Mouse (Mus musculus) macrophage (primary cell): Measurements from ENCODE around the gene Rbm26. TPM values are rescaled to one million over a fixed set of nuclear protein-coding genes. Genes with fewer than 3 reads are reported as not detected.
A peak's percentile ranks its signal among the peaks of the same experiment; 100 is the strongest.

ENCODE experiments used
- H3K27ac ChIP-seq: fragments of 350-480 bp; formaldehyde crosslinking; 2 replicates; pipeline ENCODE4 v1.9.0; 2021
- H3K36me3 ChIP-seq: fragments of 350-480 bp; formaldehyde crosslinking; 2 replicates; pipeline ENCODE4 v1.9.0; 2021; ENCODE audit errors: inconsistent target
- H3K4me3 ChIP-seq: fragments of 350-480 bp; formaldehyde crosslinking; 2 replicates; pipeline ENCODE4 v1.9.0; 2021; ENCODE audit errors: inconsistent target
- H3K79me2 ChIP-seq: fragments of 350-480 bp; formaldehyde crosslinking; 2 replicates; pipeline ENCODE4 v1.9.0; 2021; ENCODE audit errors: inconsistent target
- WGBS: methylation state at CpG from one replicate; pipeline ENCODE4 v1.1.7; 2026; ENCODE audit warnings: inconsistent platforms; ENCODE audit not compliant: missing documents; 5-methylcytosine and 5-hydroxymethylcytosine counted together
- polyA plus RNA-seq: library from polyadenylated mRNA; stranded (reverse); fragments of 250-400 nt; gene quantifications from 3 replicates; pipeline ENCODE4 v1.2.4, GENCODE M21; 2018; ENCODE audit warnings: inconsistent platforms
- total RNA-seq, 78 experiments: library from RNA; depleted of rRNA; stranded (reverse); fragments of 250-400 nt; gene quantifications; 1 replicate in 9 of 78; 2 replicates in 24 of 78; 3 replicates in 43 of 78; 4 replicates in 2 of 78; pipeline ENCODE4 v1.2.4; 2018; ENCODE audit warnings: inconsistent platforms in 56 of 78

The Rbm26 gene
- 100 to 1,000 TPM; 131 to 287 (median 212) TPM for total RNA-seq (2018; cell fraction: chromatin; rRNA removed)
- 10 to 100 TPM; 16.6 to 29.7 (median 21.4) TPM for total RNA-seq (2018; cell fraction: cytosol; rRNA removed)
- total RNA-seq (2018; cell fraction: nucleus; rRNA removed) = 100 to 1,000 TPM in 22 of 26 experiments, 10 to 100 TPM in 4; 79.1 to 234 (median 142) TPM
- polyA plus RNA-seq = 19.9 to 27.6 TPM (median 21.9 TPM) in 3 replicates

- Histone ChIP-seq H3K79me2 (peaks cover 44% of the 10 kb centered on the region), H3K4me3 (peak within 1 kb of the TSS; percentile 80), H3K36me3 (no peaks in the 10 kb centered on the region), H3K27ac (peak within 1 kb of the TSS; percentile 59)
- WGBS = under 1% methylated on average over 28 of the region's 28 CpGs
These were observed at the start of gene Rbm26 for GRCm38 (mm10) chr14:105177238-105177693. Gene Rbm26, minus strand, starts transcription at chr14:105177327.

- Histone ChIP-seq H3K27ac (no peak overlapping the region), H3K79me2 (no peaks in the 10 kb centered on the region), H3K4me3 (no peak overlapping the region), H3K36me3 (no peaks in the 10 kb centered on the region)
- WGBS = 93% methylated on average over 4 of the region's 4 CpGs
These were observed 48.7 kb upstream of the Rbm26 start for GRCm38 (mm10) chr14:105225790-105226189.

DNA sequence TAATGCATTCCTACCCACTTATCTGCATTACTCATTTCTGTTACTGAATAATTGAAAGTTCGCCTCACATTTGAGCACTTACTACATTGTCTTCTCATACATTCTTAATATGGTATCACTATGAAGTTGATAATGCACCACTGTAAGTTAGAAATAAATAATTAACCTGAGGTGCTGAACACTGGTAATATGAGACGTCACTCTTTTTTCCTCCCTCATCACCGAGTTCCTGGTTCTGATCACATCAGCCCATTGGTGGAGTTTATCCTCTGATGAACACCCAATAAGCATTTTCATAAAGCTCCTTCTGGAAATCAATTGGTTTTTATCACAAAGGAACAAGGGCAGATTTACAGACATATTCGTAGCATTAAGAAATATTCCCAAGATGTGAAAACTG lies 45.1 kb upstream of the Rbm26 start:
- Histone ChIP-seq H3K36me3 (no peaks in the 10 kb centered on the region), H3K4me3 (no peak overlapping the region), H3K27ac (no peak overlapping the region), H3K79me2 (no peaks in the 10 kb centered on the region)
- 98% methylated on average over 4 of the region's 4 CpGs for WGBS

DNA sequence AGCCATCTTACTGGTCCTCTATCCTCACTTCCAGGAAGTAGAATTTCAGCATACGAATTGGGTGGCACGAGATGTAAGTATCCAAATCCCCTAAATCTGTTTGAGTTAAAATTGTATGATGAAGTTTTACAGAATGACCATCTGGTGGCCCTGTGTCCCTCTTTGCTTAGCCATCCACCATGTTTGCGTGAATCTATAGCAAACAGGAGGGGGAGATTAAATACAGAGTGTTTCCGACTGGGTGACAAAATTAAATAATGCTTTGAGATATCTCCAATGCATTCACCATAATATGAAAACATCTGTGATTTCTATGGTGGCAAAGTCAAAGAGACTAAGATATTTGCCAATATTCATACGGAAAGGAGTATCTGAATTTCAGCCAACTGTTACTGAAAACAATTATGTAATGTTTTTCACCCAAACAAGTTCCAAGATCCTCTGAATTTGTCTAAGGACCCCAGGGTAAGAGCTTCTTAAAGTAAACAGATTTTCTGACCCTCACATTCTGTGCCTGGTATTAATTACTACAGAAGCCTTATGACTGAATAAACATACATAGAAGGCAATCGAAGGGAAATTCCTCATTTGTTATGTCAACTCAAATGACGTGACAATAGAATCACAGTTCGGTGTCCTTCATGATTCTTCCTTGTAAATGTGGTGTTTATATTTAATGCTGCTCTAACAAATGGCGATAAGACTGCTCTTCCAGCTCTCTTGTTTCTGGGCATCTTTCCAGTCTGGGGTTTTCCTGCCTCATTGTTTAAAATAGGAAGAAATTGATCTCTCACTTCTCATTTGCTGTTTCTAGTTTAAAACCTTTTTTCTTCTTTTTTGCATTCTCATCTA lies 42.6 kb upstream of the Rbm26 start:
- Histone ChIP-seq H3K4me3 (no peak overlapping the region), H3K27ac (no peak overlapping the region), H3K79me2 (no peaks in the 10 kb centered on the region), H3K36me3 (no peaks in the 10 kb centered on the region)
- 85% methylated on average over 9 of the region's 9 CpGs for WGBS

- no peaks in the 10 kb centered on the region for H3K36me3 ChIP-seq
- no peaks in the 10 kb centered on the region for H3K79me2 ChIP-seq
- H3K27ac ChIP-seq = no peak overlapping the region
- 53% methylated on average over 5 of the region's 5 CpGs for WGBS
- H3K4me3 ChIP-seq = no peak overlapping the region
These were observed 21.3 kb upstream of the Rbm26 start for GRCm38 (mm10) chr14:105198401-105198800.

GRCm38 (mm10) chr14:105194682-105195081 lies 17.6 kb upstream of the Rbm26 start:
- Histone ChIP-seq H3K27ac (no peak overlapping the region), H3K4me3 (no peak overlapping the region), H3K79me2 (no peaks in the 10 kb centered on the region), H3K36me3 (no peaks in the 10 kb centered on the region)
- WGBS = 73% methylated on average over 4 of the region's 4 CpGs

DNA sequence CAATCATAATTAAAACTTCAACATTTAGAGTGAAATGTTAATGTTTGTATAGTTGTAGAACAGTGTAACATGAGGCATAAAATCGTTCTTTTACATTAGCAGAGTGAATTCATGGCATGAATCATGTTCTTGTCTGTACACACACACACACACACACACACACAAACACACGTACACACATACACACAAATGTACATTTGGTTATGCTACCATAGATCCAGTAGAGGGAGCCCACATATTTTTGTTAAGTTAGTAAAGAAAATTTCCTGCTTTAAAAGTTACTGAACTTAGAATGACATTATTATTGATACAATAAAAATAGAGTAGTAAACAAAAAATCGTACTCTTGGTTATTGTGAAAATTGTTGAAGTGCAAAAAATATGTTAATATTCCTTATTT lies 7.7 kb upstream of the Rbm26 start:
- Histone ChIP-seq H3K4me3 (no peak overlapping the region), H3K79me2 (no peaks in the 10 kb centered on the region), H3K27ac (no peak overlapping the region), H3K36me3 (no peaks in the 10 kb centered on the region)
- WGBS = 41% methylated on average over 2 of the region's 3 CpGs

- 39% methylated on average over 3 of the region's 3 CpGs for WGBS
These were observed 5.7 kb upstream of the Rbm26 start for GRCm38 (mm10) chr14:105182786-105183185.

DNA sequence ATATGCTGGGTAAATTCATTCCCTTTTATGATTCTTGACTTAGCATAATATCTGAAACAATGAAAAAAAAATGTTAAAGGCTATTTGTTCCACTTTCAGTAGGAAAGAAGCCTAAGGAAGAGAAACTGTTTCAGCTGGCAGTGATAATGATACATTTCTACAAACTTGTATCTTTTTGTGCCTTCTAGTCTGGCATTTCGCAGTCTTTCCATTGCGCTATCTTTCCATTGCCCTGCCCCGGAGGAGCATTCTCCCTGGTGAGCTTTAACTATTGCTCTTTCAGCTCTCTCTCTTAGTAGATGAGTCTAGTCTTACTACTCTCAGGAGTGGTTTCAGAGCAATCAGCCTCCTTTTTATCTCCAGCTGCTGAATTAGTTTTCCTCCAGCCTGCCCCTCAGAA lies 2.6 kb upstream of the Rbm26 start:
- Histone ChIP-seq H3K27ac (no peak overlapping the region), H3K79me2 (peaks cover 20% of the 10 kb centered on the region), H3K4me3 (no peak overlapping the region), H3K36me3 (no peaks in the 10 kb centered on the region)
- 94% methylated on average over 3 of the region's 3 CpGs for WGBS

More at GRCm38 (mm10) chr14:105182786-105183185, 5.7 kb upstream of the Rbm26 start:
- Histone ChIP-seq H3K36me3 (no peaks in the 10 kb centered on the region), H3K27ac (no peak overlapping the region), H3K79me2 (no peaks in the 10 kb centered on the region), H3K4me3 (no peak overlapping the region)

GRCm38 (mm10) chr14:105178996-105179395 lies 1.9 kb upstream of the Rbm26 start:
- 91% methylated on average over 5 of the region's 7 CpGs for WGBS
- Histone ChIP-seq H3K36me3 (no peaks in the 10 kb centered on the region), H3K4me3 (no peak overlapping the region), H3K27ac (no peak overlapping the region), H3K79me2 (peaks cover 27% of the 10 kb centered on the region)

DNA sequence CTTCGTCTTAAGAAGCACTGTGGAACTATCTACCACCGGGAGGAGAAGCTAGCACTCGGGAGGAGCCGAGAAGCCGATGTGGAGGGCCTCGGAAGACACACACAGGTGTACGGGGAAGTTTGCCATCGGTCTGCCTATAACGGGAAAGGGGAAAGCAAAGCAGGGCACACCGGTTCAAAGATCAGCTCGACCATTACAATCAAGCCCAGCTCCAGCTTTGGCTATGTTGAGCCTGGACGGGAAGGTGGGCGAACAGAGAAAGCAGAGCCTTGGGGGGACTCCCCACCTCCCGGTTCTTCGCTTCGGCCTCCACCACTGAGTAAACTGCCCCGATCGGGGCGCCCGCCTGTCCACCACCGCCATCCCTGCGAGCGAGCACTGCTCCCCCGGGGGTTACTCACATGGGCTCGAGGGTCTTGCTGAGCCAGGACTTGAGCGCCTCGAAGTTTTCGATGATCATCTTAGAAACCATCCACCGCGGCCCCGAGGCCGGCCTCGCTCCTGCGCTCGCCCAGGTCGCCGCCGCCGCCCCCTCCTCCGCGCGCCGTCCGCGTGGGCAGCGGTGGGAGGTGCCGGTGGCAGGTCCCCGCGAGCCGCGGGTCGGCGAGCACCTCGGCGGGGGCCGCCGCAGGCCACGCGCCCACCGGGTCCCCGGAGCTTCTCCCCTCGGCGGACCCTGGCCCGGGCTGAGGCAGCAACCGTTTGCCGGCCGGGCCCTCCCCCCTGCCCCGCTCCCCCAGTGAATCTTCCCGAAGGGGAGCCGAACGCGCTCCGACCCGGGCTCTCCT lies 552 bp downstream of the Rbm26 start:
- Histone ChIP-seq H3K79me2 (peaks cover 51% of the 10 kb centered on the region), H3K4me3 (peak overlapping the region; percentile 80), H3K27ac (peak overlapping the region; percentile 59), H3K36me3 (no peaks in the 10 kb centered on the region)
- WGBS = 1% methylated on average over 74 of the region's 74 CpGs

- Histone ChIP-seq H3K36me3 (no peaks in the 10 kb centered on the region), H3K79me2 (peaks cover 95% of the 10 kb centered on the region), H3K4me3 (no peak overlapping the region), H3K27ac (no peak overlapping the region)
- WGBS = 93% methylated on average over 1 of the region's 1 CpGs
These were observed 9.9 kb downstream of the Rbm26 start for GRCm38 (mm10) chr14:105167181-105167580.

DNA sequence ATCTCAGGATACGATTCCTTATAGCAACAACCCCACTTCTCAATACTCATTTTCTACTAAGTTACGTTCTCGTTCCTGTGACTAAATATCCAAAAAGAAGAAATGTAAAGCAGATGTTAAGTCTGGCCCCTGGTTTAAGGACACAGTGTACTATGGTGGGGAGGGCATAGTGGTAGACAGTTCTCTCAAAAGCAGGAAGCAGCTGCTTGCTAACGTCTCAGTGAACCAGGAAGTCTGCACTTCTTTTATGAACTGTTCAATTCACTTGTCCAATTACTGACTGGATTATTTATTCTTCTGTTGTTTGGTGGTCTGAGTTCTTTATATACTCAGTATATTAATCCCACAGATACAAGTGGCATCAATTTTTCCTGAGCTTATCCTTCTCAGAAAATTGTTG lies 12.3 kb downstream of the Rbm26 start:
- no peaks in the 10 kb centered on the region for H3K36me3 ChIP-seq
- 22% methylated on average over 4 of the region's 4 CpGs for WGBS
- no peak overlapping the region for H3K4me3 ChIP-seq
- H3K79me2 ChIP-seq = peaks cover 90% of the 10 kb centered on the region
- no peak overlapping the region; the same call in 1 of the 2 replicates for H3K27ac ChIP-seq

- WGBS = 90% methylated on average over 1 of the region's 1 CpGs
- Histone ChIP-seq H3K4me3 (no peak overlapping the region), H3K36me3 (peaks cover 11% of the 10 kb centered on the region; the same call in 1 of the 2 replicates), H3K79me2 (peaks cover 61% of the 10 kb centered on the region), H3K27ac (no peak overlapping the region)
These were observed 15.8 kb downstream of the Rbm26 start for GRCm38 (mm10) chr14:105161334-105161733.
